Mouse (Mus musculus) kidney, embryonic 16.5 days (tissue): ENCODE measurements around the gene Chst13. TPM values are rescaled to one million over a fixed set of nuclear protein-coding genes. Genes with fewer than 3 reads are reported as not detected.

ENCODE experiments used
- ATAC-seq: fragments of 200-750 bp; cut with Nextera tagmentation; 2 replicates; pipeline ENCODE4 v1.8.0; 2017; ENCODE audit warnings: moderate TSS enrichment; ENCODE audit not compliant: low FRiP score, low TSS enrichment
- H3K27ac ChIP-seq: fragments of 300-500 bp; sonication (generic); 2 replicates; pipeline ENCODE4 v1.5.1; 2014; ENCODE audit warnings: low read length
- H3K27me3 ChIP-seq: fragments of 300-500 bp; sonication (generic); 2 replicates; pipeline ENCODE4 v1.6.1; 2014; ENCODE audit warnings: low read length, control low read depth, mixed read lengths; ENCODE audit not compliant: insufficient read depth
- H3K36me3 ChIP-seq: fragments of 300-500 bp; sonication (generic); 2 replicates; pipeline ENCODE4 v1.6.1; 2014; ENCODE audit warnings: low read length, control low read depth, mixed read lengths; ENCODE audit not compliant: insufficient read depth
- H3K4me1 ChIP-seq: fragments of 300-500 bp; sonication (generic); 2 replicates; pipeline ENCODE4 v1.6.1; 2014; ENCODE audit warnings: low read length, control low read depth, mixed read lengths; ENCODE audit not compliant: insufficient read depth
- H3K4me2 ChIP-seq: fragments of 300-500 bp; sonication (generic); replicated peaks from 2 replicates; pipeline ENCODE4 v1.6.1; 2014; ENCODE audit warnings: low read depth, low read length
- H3K4me3 ChIP-seq: fragments of 300-500 bp; sonication (generic); 2 replicates; pipeline ENCODE4 v1.5.1; 2014; ENCODE audit warnings: mild to moderate bottlenecking, low read length
- H3K9ac ChIP-seq: fragments of 300-500 bp; sonication (generic); replicated peaks from 2 replicates; pipeline ENCODE4 v1.6.1; 2014; ENCODE audit warnings: low read length
- H3K9me3 ChIP-seq: fragments of 300-500 bp; sonication (generic); 2 replicates; pipeline ENCODE4 v1.6.1; 2016; ENCODE audit warnings: low read length, control low read depth
- WGBS: fragments of 180-500 bp; shearing (Covaris S2); extraction: QIAGEN DNeasy Blood & Tissue Kit; methylation state at CpG from one replicate; pipeline ENCODE4 v1.1.7; 2014; 5-methylcytosine and 5-hydroxymethylcytosine counted together
- polyA plus RNA-seq: library from polyadenylated mRNA; unstranded; fragments of >200 nt; fragmentation: Nextera tagmentation; extraction: Ambion mirVana; gene quantifications from 2 replicates; pipeline ENCODE4 v1.2.1, GENCODE M21; 2015

Chst13 gene
- polyA plus RNA-seq, 1 experiment from 2014 or later: 5.8 TPM

DNA sequence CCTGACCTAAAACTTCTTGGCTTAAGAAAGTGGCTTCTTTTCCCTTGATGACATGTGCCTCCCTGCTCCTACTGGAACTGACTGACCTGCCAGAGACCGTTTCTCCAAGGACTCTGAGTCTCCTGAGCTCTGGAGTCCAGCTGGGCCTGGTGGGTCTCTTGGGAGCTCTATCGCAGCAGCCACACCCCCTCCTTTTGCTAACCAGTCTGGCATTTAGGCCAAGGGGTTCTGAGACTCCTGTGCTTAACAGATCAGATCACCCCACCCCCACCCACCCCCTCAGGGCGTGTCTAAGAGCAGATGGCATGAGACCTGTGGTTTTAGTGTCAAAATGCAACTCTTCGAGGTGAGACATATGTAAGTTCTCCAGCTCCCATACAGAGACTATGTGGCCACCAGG, 3.2 kb downstream of the Chst13 start:
- Histone ChIP-seq H3K9me3 (no peaks in the 10 kb centered on the region), H3K4me2 (no peak overlapping the region), H3K4me3 (no peak overlapping the region), H3K27me3 (no peaks in the 10 kb centered on the region; the same call in 1 of the 2 replicates), H3K36me3 (no peaks in the 10 kb centered on the region), H3K9ac (no peak overlapping the region), H3K27ac (no peak overlapping the region), H3K4me1 (peaks cover 20% of the 10 kb centered on the region)
- WGBS: 46% methylated on average over 4 of the region's 4 CpGs
- no peak for ATAC-seq

DNA sequence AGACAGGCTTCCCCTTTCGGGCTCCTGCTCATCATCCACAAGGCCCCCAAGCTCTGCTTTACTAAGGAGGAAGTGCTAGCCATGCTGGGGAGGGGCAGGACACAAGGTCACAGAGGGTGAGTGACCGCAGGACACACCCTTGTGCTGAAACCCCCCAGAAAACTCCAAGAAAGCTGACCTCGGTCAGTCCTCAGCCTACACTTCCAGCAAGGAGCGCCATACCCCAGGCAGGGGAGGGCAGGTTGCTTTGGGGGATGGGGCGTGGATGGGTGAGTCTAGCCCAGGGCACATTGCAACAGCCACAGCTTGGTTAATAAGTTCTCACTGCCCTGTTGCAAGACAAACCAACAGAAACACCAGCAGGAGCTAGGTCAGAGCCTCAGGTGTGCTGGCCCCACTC, 4.6 kb downstream of the Chst13 start:
- Histone ChIP-seq H3K27me3 (no peaks in the 10 kb centered on the region), H3K9me3 (no peaks in the 10 kb centered on the region), H3K4me2 (no peak overlapping the region), H3K36me3 (no peaks in the 10 kb centered on the region), H3K4me3 (no peak overlapping the region), H3K9ac (no peak overlapping the region), H3K27ac (peak overlapping the region; percentile 65), H3K4me1 (peaks cover 20% of the 10 kb centered on the region)
- 65% methylated on average over 5 of the region's 5 CpGs for WGBS
- ATAC-seq: peak; percentile 77

DNA sequence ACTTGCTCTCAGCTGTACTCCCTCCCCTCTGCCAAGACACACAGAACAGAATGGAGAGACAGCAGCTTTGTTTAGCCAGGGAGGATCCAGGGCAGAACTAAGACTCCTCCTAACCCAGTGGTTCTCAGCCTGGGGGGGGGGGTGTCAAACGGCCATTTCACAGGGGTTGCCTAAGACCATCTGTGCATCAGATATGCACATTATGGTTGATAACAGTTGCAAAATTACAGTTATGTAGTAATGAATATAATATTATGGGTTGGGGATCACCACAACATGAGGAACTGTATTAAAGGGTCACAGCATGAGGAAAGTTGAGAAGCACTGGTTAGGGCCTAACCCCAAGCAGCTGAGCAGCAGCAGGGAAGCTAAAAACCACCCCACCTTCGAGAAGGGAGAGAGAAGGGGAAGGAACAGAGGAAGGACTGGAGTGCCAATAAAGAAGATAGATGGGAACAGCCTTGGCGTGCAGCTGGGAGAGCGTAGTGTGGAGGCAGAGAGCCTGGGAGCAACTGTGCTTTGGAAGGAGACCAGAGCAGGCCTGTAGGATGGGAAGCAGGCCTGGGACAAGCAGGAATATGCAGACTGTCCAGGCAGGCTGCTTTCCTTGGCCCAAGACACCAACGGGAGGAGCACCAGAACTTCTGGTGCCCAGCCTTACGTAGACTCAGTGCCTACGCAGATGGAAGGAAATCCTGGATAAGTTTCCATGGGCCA, 5.4 kb downstream of the Chst13 start:
- Histone ChIP-seq H3K9me3 (no peaks in the 10 kb centered on the region), H3K27ac (peak overlapping the region; percentile 65; the same call in 1 of the 2 replicates), H3K4me3 (no peak overlapping the region), H3K9ac (no peak overlapping the region), H3K27me3 (no peaks in the 10 kb centered on the region), H3K36me3 (no peaks in the 10 kb centered on the region), H3K4me2 (no peak overlapping the region), H3K4me1 (peaks cover 17% of the 10 kb centered on the region)
- WGBS: 67% methylated on average over 7 of the region's 7 CpGs
- no peak for ATAC-seq

DNA sequence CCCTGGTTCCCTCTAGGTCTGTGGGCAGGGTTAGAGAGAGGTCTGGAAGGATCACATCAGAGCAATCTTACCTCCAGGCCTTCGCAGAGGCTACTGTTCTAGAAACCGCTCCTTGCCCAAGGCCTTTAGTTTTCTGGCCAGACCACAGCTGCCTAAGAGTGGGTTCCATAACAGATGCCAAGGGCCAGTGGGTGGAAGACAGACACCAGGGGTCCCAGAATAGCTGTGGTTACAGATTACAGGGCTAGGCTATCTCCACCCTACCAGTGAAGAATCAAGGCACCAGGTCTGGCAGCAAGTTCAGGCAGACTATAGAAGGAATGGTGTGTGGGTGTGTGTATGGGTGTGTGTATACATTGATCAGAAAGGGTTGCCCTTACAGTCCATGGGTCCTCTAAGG, 6.0 kb downstream of the Chst13 start:
- H3K4me3 ChIP-seq: no peak overlapping the region
- H3K4me2 ChIP-seq: no peak overlapping the region
- H3K4me1 ChIP-seq: peaks cover 17% of the 10 kb centered on the region
- H3K27ac ChIP-seq: no peak overlapping the region
- no peaks in the 10 kb centered on the region for H3K36me3 ChIP-seq
- H3K9me3 ChIP-seq: no peaks in the 10 kb centered on the region
- ATAC-seq: no peak
- no peaks in the 10 kb centered on the region for H3K27me3 ChIP-seq
- 88% methylated on average over 2 of the region's 2 CpGs for WGBS
- H3K9ac ChIP-seq: no peak overlapping the region

DNA sequence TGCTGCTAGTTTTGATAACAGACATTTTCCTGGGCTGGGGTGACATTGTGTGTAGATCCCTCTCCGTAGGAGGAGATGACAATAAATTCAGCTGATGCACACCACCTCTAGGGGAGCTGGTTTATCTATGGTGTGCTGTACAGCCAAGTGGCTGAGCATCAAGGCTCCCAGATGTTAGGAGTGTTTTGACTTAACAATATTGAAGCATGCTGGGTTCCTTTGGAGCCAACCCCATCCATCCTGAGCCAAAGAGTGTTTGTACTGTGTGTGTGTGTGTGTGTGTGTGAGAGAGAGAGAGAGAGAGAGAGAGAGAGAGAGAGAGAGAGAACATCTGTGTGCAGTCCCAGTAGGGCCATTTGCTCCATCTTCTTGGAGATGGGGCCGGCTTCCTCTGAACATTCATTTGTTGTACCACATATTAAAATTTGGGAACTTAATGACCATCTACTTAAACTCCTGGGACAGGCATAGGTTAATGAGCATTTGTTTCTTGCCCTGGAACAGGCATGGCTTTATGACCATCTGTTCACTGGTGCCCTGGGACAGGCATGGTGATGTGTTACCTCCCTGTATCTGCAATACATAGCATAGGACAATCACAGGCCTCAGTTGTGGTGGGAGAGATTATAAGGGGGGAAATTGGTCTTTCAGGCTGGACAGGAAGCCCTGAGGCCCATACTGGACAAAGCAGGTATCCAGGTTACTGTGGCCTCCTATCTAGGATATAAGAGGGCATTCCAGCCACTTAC, 7.3 kb downstream of the Chst13 start:
- peaks cover 17% of the 10 kb centered on the region for H3K4me1 ChIP-seq
- ATAC-seq: no peak
- no peak overlapping the region for H3K4me3 ChIP-seq
- WGBS: 73% methylated on average over 2 of the region's 2 CpGs
- H3K27ac ChIP-seq: no peak overlapping the region
- H3K27me3 ChIP-seq: no peaks in the 10 kb centered on the region
- H3K9ac ChIP-seq: no peak overlapping the region
- no peaks in the 10 kb centered on the region for H3K36me3 ChIP-seq
- H3K9me3 ChIP-seq: no peaks in the 10 kb centered on the region
- H3K4me2 ChIP-seq: no peak overlapping the region

DNA sequence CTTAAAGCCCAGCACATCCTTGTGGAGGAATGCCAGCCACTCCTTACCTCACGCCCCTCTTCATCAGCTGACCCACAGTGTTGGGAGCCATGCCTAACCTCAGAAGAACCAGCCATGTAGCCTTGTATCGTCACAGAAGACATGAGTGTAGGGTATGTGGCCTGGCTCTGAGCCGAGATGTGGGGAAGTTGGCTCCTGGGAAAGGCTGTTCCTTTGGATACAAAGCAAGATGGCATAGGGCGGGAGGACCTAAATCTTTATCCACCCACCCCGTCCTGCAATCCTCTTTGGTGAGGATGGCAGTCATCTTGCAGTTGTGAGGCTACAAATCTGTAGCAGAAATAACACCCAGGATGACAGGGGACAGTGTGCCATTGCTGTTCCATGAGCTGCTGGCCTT, 9.0 kb downstream of the Chst13 start:
- 82% methylated on average over 5 of the region's 5 CpGs for WGBS
- no peak for ATAC-seq
- H3K9ac ChIP-seq: no peak overlapping the region
- no peaks in the 10 kb centered on the region for H3K27me3 ChIP-seq
- peaks cover 10% of the 10 kb centered on the region for H3K4me1 ChIP-seq
- H3K4me2 ChIP-seq: no peak overlapping the region
- no peak overlapping the region for H3K27ac ChIP-seq
- peaks cover 4% of the 10 kb centered on the region; the same call in 1 of the 2 replicates for H3K9me3 ChIP-seq
- H3K4me3 ChIP-seq: no peak overlapping the region
- H3K36me3 ChIP-seq: no peaks in the 10 kb centered on the region

DNA sequence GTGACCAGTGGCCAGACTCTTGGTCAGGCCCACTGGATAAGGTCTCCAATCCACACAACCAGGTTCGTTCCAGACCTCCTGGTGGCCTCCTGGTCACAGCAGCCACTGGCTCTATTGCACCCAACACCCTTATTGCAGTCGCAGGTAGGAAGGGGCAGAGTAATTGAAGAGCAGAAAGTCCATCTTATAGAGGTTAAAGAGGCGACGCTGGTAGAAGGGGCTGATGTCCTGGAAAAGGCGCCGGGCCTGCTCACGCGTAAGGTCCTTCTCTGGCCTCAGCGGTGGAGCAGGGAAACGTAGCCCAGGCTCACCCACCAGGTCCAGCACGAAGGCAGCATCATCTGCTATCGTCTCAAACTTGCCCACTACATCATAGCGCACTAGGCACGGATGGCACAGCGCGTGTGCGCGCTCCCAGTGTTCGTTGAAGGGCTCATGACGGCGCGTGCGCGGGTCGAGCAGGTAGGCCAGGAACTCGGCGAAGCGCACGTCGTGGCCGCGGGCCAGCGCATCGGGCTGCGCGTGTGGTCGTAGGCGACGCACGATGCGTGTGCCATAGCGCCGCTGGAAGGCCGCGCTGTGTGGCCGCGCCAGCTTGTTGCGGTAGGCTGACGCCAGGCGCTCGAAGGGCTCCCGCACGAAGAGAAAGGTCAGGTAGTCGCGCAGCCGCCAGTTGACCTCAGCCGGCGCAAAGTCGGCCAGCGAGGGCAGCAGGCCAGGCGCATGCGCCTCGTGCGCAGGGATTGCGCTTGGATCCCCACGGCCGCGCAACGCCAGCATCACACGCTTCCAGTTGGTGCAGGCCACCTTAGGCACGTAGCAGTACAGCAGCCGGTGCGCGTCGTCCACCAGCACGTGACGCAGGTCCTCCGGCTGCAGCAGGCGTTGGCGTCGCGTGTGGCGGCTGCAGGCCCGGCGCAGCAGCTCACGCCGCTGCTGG, 15.9 kb downstream of the Chst13 start:
- no peak overlapping the region for H3K27ac ChIP-seq
- no peak overlapping the region for H3K9ac ChIP-seq
- H3K36me3 ChIP-seq: peaks cover 4% of the 10 kb centered on the region; the same call in 1 of the 2 replicates
- WGBS: 88% methylated on average over 75 of the region's 87 CpGs
- no peak for ATAC-seq
- H3K27me3 ChIP-seq: no peaks in the 10 kb centered on the region
- no peaks in the 10 kb centered on the region for H3K4me1 ChIP-seq
- peaks cover 10% of the 10 kb centered on the region for H3K9me3 ChIP-seq
- H3K4me3 ChIP-seq: no peak overlapping the region
- no peak overlapping the region for H3K4me2 ChIP-seq

DNA sequence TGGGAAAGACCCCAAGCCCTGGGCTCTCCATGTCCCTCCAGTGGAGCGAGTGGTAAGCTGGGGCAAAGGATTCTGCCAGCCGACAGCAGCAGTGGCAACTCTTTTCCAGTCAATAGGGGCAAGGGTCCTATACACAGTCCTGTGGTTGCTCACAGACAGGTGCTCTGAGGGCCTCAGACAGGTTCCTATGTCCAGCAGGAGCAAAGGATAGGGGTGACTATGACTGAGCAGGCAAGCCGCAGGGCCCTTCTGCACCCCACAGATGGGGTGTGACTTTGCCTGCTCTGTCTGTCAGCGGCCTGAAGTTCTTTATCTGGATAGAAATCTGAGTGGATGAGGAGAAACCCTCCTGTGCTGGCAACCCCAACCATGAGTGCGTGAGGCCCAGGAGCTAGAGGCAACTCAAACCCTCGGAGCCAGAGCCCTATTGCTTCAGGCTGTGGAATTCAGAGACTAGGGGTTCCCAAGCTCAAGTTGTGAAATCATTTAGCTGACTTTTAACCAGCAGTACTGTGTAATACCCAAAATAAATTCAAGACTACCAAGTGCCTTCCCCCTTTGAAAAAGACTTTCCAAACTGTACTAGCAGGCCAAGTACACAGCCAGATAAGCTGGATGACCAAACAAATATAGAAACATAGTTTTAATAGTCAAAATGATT, 18.5 kb downstream of the Chst13 start:
- no peak overlapping the region for H3K4me2 ChIP-seq
- H3K36me3 ChIP-seq: peaks cover 4% of the 10 kb centered on the region; the same call in 1 of the 2 replicates
- H3K4me1 ChIP-seq: no peaks in the 10 kb centered on the region
- no peak; the same call in 1 of the 2 replicates for ATAC-seq
- no peak overlapping the region for H3K27ac ChIP-seq
- no peaks in the 10 kb centered on the region for H3K27me3 ChIP-seq
- peaks cover 5% of the 10 kb centered on the region for H3K9me3 ChIP-seq
- H3K4me3 ChIP-seq: no peak overlapping the region
- WGBS: 83% methylated on average over 6 of the region's 6 CpGs
- H3K9ac ChIP-seq: no peak overlapping the region

DNA sequence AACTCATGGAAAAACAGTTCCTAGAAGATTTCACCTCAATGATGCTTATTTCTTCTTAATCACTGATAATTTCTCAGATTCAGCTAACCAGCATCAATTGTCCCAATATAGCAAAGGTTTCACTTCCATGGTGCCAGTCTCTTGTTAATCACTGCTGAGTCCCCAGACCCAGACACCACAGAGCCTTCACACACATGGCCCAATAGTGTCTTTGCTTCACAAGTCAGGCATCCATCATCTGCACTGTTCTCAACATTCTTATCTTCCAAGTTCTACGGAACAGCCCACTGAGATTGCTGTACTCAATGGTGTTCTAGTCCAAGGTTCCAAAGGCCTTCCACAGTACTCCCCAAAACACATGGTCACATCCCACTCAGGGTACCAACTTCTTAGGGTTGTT, 24.1 kb downstream of the Chst13 start, which contains the start of gene BC048671:
Gene BC048671, plus strand, starts transcription at position 301 of the 400 bp plus-strand sequence.
- Histone ChIP-seq H3K27me3 (no peaks in the 10 kb centered on the region), H3K27ac (no peak within 1 kb of the TSS), H3K4me2 (no peak within 1 kb of the TSS), H3K4me1 (no peaks in the 10 kb centered on the region), H3K4me3 (no peak within 1 kb of the TSS), H3K9me3 (no peaks in the 10 kb centered on the region), H3K9ac (no peak within 1 kb of the TSS), H3K36me3 (no peaks in the 10 kb centered on the region)
- ATAC-seq: no peak
- WGBS: 96% methylated on average over 1 of the region's 1 CpGs
